Mouse (Mus musculus): ENCODE measurements at regions not wholly inside any gene's neighbourhood (a gene's known extent, or its start where the extent isn't known, plus 50 kb on each side); places are given as distances from the start of the nearest gene placed in this dataset.
A peak's percentile ranks its signal among the peaks of the same experiment; 100 is the strongest.

- DNase-seq (ENCODE audit: extremely low read depth) = no peak
- Histone ChIP-seq H3K27ac (ENCODE audit: insufficient read depth, low read depth) (no peak overlapping the region), H3K9ac (ENCODE audit: insufficient read depth, low read depth) (no peak overlapping the region), H3K9me3 (replicated peaks; ENCODE audit: low read length) (no peaks in the 10 kb centered on the region), H3K36me3 (replicated peaks in 1 of 2; ENCODE audit: control insufficient read depth in 1 of 2, insufficient read depth in 1 of 2, low read length in 1 of 2) (no peaks in the 10 kb centered on the region), H3K4me1 (ENCODE audit: control insufficient read depth in 1 of 2, insufficient read depth in 2 of 2) (0 out of 4 replicates have a peak, but pooled peaks cover 0 to 2% of the 10 kb centered on the region in 2 experiments), H3K79me2 (replicated peaks; ENCODE audit: control insufficient read depth, extremely low read depth, insufficient read depth, poor library complexity, severe bottlenecking) (no peaks in the 10 kb centered on the region), H3K4me3 (replicated peaks in 1 of 3; ENCODE audit: low read depth in 2 of 3, low read length in 2 of 3, poor library complexity in 1 of 3) (no peak overlapping the region), H3K27me3 (replicated peaks) (no peaks in the 10 kb centered on the region), H3K4me2 (ENCODE audit: insufficient read depth, low read depth, poor library complexity, severe bottlenecking) (0 out of 2 replicates have a peak overlapping the region, but pooled peaks have one; percentile 12)
- TF ChIP-seq KAT2A (IDR thresholded peaks at IDR 0.05; ENCODE audit: insufficient replicate concordance, low read length) (no peak), CHD2 (IDR thresholded peaks at IDR 0.05; ENCODE audit: low read length) (no peak), SMC3 (IDR thresholded peaks at IDR 0.05; ENCODE audit: low read depth, low read length) (no peak), POLR2AphosphoS2 (IDR thresholded peaks at IDR 0.05; ENCODE audit: low read depth, low read length) (no peak), TCF12 (IDR thresholded peaks at IDR 0.05; ENCODE audit: low read depth, low read length) (no peak), E2F4 (IDR thresholded peaks at IDR 0.05; ENCODE audit: insufficient replicate concordance, low read depth, low read length) (no peak), GABPA (IDR thresholded peaks at IDR 0.05; ENCODE audit: insufficient replicate concordance, low read depth, low read length) (no peak), IRF4 (IDR thresholded peaks at IDR 0.05; ENCODE audit: low read depth, low read length) (no peak), ZMIZ1 (IDR thresholded peaks at IDR 0.05; ENCODE audit: low read depth, low read length) (no peak), HCFC1 (IDR thresholded peaks at IDR 0.05; ENCODE audit: low read depth, low read length) (no peak), NRF1 (IDR thresholded peaks at IDR 0.05; ENCODE audit: low read depth, low read length) (no peak), ZKSCAN1 (IDR thresholded peaks at IDR 0.05; ENCODE audit: borderline replicate concordance, low read depth, low read length) (no peak), NELFE (IDR thresholded peaks at IDR 0.05; ENCODE audit: low read depth, low read length) (no peak), ZNF384 (IDR thresholded peaks at IDR 0.05; ENCODE audit: low read depth, low read length) (no peak), RCOR1 (conservative IDR thresholded peaks at IDR 0.05; ENCODE audit: low read depth, low read length) (no peak), ELF1 (IDR thresholded peaks at IDR 0.05; ENCODE audit: low read depth, low read length) (no peak), EP300 (IDR thresholded peaks at IDR 0.05; ENCODE audit: low read length) (no peak), CTCF (conservative IDR thresholded peaks at IDR 0.05 in 1 of 2, IDR thresholded peaks at IDR 0.05 in 1 of 2; ENCODE audit: low read depth in 2 of 2, low read length in 2 of 2) (no peak), MYC (IDR thresholded peaks at IDR 0.05; ENCODE audit: low read depth, low read length) (no peak)
- in situ Hi-C loops (cut with MboI; ENCODE audit: low pct_ligation_motif_present, low pct_unique_long_range_greater_than_20kb, low sequenced_read_pairs) = no loop called here
- dilution Hi-C loops (cut with MboI; ENCODE audit: extremely low pct_ligation_motif_present, extremely low pct_unique_long_range_greater_than_20kb, low sequenced_read_pairs) = no loop called here
Observed at GRCm38 (mm10) chr9:87822276-87822675, 91.2 kb upstream of the Tbx18 start.

GRCm38 (mm10) chr9:87824691-87825230, 93.7 kb upstream of the Tbx18 start:
- Histone ChIP-seq H3K27me3 (replicated peaks) (no peaks in the 10 kb centered on the region), H3K9me3 (replicated peaks; ENCODE audit: low read length) (no peaks in the 10 kb centered on the region), H3K79me2 (replicated peaks; ENCODE audit: control insufficient read depth, extremely low read depth, insufficient read depth, poor library complexity, severe bottlenecking) (no peaks in the 10 kb centered on the region), H3K36me3 (replicated peaks in 1 of 2; ENCODE audit: control insufficient read depth in 1 of 2, insufficient read depth in 1 of 2, low read length in 1 of 2) (no peaks in the 10 kb centered on the region), H3K27ac (ENCODE audit: insufficient read depth, low read depth) (no peak overlapping the region), H3K4me2 (ENCODE audit: insufficient read depth, low read depth, poor library complexity, severe bottlenecking) (no peak overlapping the region), H3K4me1 (ENCODE audit: control insufficient read depth in 1 of 2, insufficient read depth in 2 of 2) (0 out of 4 replicates have a peak, but pooled peaks cover 0 to 2% of the 10 kb centered on the region in 2 experiments), H3K9ac (ENCODE audit: insufficient read depth, low read depth) (no peak overlapping the region), H3K4me3 (replicated peaks in 1 of 3; ENCODE audit: low read depth in 2 of 3, low read length in 2 of 3, poor library complexity in 1 of 3) (no peak overlapping the region)
- dilution Hi-C loops (cut with MboI; ENCODE audit: extremely low pct_ligation_motif_present, extremely low pct_unique_long_range_greater_than_20kb, low sequenced_read_pairs) (no loop called here), in situ Hi-C loops (cut with MboI; ENCODE audit: low pct_ligation_motif_present, low pct_unique_long_range_greater_than_20kb, low sequenced_read_pairs) (no loop called here)
- DNase-seq (ENCODE audit: extremely low read depth) = no peak
- no peak for TF ChIP-seq HCFC1 (IDR thresholded peaks at IDR 0.05; ENCODE audit: low read depth, low read length)
- TF ChIP-seq IRF4 (IDR thresholded peaks at IDR 0.05; ENCODE audit: low read depth, low read length) = no peak
- TF ChIP-seq RAD21 (IDR thresholded peaks at IDR 0.05; ENCODE audit: low read depth, low read length) = no peak
- TF ChIP-seq KAT2A (IDR thresholded peaks at IDR 0.05; ENCODE audit: insufficient replicate concordance, low read length) = no peak
- no peak for TF ChIP-seq CHD1 (IDR thresholded peaks at IDR 0.05; ENCODE audit: low read depth, low read length)
